Mouse (Mus musculus) neutrophil, adult 5-6 weeks (primary cell): ENCODE measurements around the gene Skap1. TPM values are rescaled to one million over a fixed set of nuclear protein-coding genes. Genes with fewer than 3 reads are reported as not detected.

ENCODE experiments used
- ATAC-seq: fragments of 151-379, 151-347 bp; 2 replicates; pipeline ENCODE4 v1.8.0; 2017; ENCODE audit warnings: mild to moderate bottlenecking, moderate TSS enrichment; ENCODE audit not compliant: insufficient number of reproducible peaks, poor library complexity, low FRiP score, severe bottlenecking; ENCODE audit errors: extremely low read depth
- total RNA-seq: library from RNA; stranded (forward); fragments of 200-1000 nt; gene quantifications from 2 replicates; pipeline ENCODE4 v1.2.3, GENCODE M21; 2017

Gene Skap1
- total RNA-seq, 1 experiment from 2014 or later, result 33.1 TPM

DNA sequence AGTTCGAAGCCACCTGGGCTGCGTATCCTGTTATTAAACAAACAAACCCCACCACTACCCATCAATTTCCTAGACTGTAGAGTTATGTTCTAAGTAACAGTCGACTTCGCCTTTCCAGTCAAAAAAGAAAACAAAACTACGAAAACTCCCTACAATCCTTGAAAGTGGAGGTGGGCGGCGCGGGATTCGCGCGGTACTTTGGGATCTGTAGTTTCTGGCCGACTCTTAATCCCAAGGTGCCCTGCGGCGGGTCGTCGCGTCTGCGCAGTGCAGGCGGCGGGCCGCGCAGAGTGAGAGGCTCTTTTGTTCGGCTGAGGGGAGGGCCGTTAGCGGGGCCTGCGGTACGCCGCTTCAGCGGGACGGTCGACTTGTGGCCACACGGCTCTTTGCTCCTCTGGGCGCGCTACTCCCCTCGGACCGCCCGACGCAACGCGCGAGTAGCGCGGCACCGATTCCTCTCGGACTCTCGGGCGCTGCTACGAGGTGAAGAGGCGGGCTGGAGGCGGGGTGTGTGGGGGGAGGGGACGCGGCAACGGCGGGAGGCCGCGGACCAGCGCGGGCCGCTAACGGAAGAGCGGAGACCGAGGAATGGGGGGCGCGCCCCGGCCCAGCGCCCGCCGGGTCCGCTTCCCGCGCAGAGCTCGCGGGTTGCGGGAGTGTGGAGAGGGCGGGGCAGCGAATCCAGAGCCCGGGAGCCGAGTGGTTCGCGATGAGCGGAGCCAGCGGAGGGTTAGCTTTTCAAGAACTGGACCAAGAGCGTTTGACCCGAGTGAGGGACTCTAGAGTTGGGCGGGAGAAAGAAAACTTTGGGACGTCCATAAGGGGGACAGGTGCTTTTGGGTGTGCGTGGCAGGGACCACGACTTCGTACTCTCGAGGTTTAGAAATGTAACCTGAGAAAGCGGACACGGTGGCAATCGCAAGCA lies 324.7 kb downstream of the Skap1 start, which contains the start of gene Cbx1:
Gene Cbx1 (plus strand): TSS at position 257 of the 925 bp plus-strand sequence.
- ATAC-seq, result peak; percentile 86

DNA sequence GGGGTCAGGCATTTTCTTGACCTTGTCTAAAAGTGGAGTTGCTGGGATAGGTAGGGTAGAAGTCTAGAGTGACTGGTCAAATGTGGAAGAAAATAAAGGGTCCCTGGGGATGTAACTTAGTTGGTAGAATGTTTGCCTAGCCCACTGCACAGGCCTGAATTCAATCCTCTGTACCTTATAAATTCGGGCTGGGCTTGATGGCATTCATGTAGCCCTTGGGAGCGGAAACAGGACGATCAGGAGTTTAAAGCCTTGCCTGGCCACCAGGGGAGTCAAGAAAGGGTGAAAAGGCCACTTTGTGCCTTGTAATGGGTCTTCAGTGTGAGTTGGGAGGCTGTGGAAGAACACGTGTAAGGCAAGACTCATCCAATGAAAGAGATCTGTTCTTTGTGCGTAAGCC lies 325.6 kb downstream of the Skap1 start:
- ATAC-seq, result no peak

DNA sequence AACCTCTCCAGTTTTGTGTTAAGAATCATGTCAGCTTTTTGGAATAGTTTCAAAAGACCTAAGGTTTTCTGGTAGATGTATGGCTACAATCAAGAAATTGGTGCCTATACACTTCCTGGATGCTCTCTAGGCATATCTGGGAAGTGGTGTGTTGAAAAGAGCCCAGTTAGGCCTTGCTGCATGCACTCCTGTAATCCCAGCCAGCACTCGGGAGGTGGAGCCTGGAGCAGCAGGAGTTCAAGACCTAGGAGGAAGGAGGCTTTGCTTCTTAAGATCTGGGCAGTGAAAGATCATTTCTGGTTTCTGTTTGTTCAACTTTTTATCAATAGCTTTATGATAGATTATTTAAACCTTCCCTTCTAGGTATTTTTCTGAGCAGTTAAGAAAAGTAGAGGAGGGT lies 326.3 kb downstream of the Skap1 start:
- ATAC-seq, result no peak

GRCm38 (mm10) chr11:96795491-96795890 lies 331.1 kb downstream of the Skap1 start:
- ATAC-seq, result no peak

- no peak for ATAC-seq
Observed at GRCm38 (mm10) chr11:96796081-96796480, 331.7 kb downstream of the Skap1 start.

DNA sequence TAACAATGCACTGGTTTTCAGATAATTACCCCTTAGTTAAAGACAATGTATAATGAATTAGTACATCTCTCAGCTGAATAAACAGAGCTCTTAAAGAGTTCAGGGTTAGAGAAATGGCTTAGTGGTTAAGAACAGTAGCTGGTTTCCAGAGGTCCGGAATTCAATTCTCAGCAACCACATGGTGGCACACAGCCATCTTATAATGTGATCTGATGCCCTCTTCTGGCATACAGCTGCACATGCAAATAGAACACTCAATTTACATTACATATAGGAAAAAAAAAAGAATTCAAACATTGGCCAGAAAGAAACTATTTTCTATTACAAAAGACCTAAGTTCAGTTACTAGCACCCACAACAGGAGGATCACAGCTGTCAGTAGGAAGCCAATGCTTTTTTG lies 332.2 kb downstream of the Skap1 start:
- 0 out of 2 replicates have a peak, but pooled peaks have one; percentile 16 for ATAC-seq

DNA sequence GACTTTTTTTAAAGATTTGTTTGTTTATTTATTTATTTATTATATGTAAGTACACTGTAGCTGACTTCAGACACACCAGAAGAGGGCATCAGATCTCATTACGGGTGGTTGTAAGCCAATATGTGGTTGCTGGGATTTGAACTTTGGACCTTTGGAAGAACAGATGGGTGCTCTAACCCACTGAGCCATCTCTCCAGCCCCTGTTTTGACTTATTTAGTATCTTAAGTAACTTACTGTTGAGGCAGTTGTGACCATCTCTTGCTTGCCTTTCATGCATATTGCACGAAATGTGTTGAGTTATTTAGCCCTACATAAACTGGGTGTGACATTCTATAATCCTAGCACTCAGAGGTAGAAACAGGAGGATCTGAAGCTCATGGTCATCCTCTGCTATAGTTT lies 335.1 kb downstream of the Skap1 start:
- no peak for ATAC-seq

DNA sequence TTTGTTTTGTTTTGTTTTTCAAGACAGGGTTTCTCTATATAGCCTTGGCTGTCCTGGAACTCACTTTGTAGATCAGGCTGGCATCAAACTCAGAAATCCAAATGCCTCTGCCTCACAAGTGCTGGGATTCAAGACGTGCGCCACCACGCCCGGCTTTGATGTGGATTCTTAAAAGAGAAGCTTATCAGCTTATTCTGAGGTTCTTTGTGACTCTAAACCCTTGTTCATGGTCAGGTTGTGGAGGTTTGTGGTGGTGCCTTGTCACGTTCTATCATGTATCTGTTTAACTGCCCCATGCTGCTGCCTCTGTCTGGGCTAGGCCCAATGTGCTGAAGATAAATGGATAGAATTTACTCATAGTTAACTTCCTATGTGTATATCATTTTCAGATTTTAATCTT lies 341.2 kb downstream of the Skap1 start:
- no peak for ATAC-seq

GRCm38 (mm10) chr11:96808066-96808465 lies 343.7 kb downstream of the Skap1 start:
- ATAC-seq, result no peak

Other genes with a start within 250 kb of the Skap1 start
- not detected in 2 replicates for gene Hoxb9, start 193.1 kb upstream of the Skap1 start, total RNA-seq
- gene Hoxb8, start 182.7 kb upstream of the Skap1 start, total RNA-seq, result not detected in 2 replicates
- not detected in 2 replicates for gene Hoxb7, start 178.0 kb upstream of the Skap1 start, total RNA-seq
- gene Hoxb6, start 172.1 kb upstream of the Skap1 start, total RNA-seq, result not detected in 2 replicates
- 0.25 TPM in 1 of 2 replicates, not detected in the other for gene Hoxb5, start 161.3 kb upstream of the Skap1 start, total RNA-seq
- gene Hoxb4, start 146.3 kb upstream of the Skap1 start, total RNA-seq, result 2.0 and 4.2 TPM in 2 replicates
- gene Hoxb3, start 141.3 kb upstream of the Skap1 start, total RNA-seq, result 0.70 and 0.86 TPM in 2 replicates
- 0.12 TPM in 1 of 2 replicates, not detected in the other for gene Hoxb2, start 114.1 kb upstream of the Skap1 start, total RNA-seq
- gene Hoxb1, start 98.8 kb upstream of the Skap1 start, total RNA-seq, result not detected in 2 replicates